Mouse (Mus musculus) bone marrow, adult 2 months (tissue): ENCODE results near the gene Ispd.

Experiments
- CTCF ChIP-seq: fragments of 200-500 bp; IDR thresholded peaks from 2 replicates; pipeline ENCODE4 v1.5.1; 2011; ENCODE audit warnings: low read length, control low read depth; ENCODE audit not compliant: control insufficient read depth, insufficient read depth
- POLR2A ChIP-seq: fragments of 200-500 bp; IDR thresholded peaks from 2 replicates; pipeline ENCODE4 v1.6.1; 2011; ENCODE audit warnings: low read depth, mild to moderate bottlenecking, control low read depth, low read length, borderline replicate concordance; ENCODE audit not compliant: control insufficient read depth

- no peak for TF ChIP-seq CTCF
- no peak for TF ChIP-seq POLR2A
Observed at GRCm38 (mm10) chr12:36333837-36334281, 47.4 kb upstream of the Ispd start.
